In the genomic region with DNA sequence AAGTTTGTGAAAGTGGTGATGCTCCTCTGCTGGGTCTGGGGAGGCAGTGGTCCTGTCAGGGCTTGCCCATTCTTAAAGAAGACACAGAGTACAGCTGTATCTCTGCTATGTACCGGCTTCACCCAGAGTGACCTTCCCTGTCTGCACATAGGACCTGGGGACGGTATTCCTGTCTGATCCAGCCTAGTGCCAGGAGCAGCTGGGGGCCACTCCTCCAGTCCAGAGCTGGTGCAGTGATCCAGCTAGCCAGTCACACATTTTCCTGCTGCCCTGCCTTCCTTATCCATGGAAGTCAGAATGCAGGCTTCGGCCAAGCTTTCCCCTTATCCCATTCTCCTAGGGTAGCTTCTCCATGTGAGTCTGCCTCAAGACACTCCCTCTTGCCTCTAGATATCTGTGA, we compare ENCODE assay signal across 39 mouse cellular contexts. TPM values are rescaled to one million over a fixed set of nuclear protein-coding genes. Genes with fewer than 3 reads are reported as not detected.
DNase-seq lines count a peak whose midpoint lies in the region; ATAC-seq and TF ChIP-seq lines count a peak whose summit lies in the region.
"Had no signal": no experiment of that assay in that cellular context is flagged by ENCODE, and none has a peak within 500 bp of the region (broad histone marks: within the 10 kb centered on the region; RNA-seq: fewer than 3 reads in every experiment).

No protein-coding gene starts in this region.

- H3K27ac ChIP-seq in heart, embryonic 10.5 days = 0 out of 2 replicates have a peak overlapping the region, but pooled peaks have one; percentile 36
- 0 out of 2 replicates have a peak overlapping the region, but pooled peaks have one; percentile 30 for H3K27ac ChIP-seq in lung, embryonic 14.5 days (ENCODE audit: low read depth)
- H3K27ac ChIP-seq in kidney, embryonic 15.5 days = 0 out of 2 replicates have a peak overlapping the region, but pooled peaks have one; percentile 18
- H3K27ac ChIP-seq: embryonic facial prominence, embryonic 13.5 days; hindbrain, embryonic 12.5 days; liver, embryonic 14.5 days; neural tube, embryonic 13.5 days had no signal

- H3K9me3 ChIP-seq in heart, embryonic 10.5 days = no peaks in the 10 kb centered on the region
- H3K9me3 ChIP-seq in lung, embryonic 14.5 days (ENCODE audit: low read depth, low read length) = no peaks in the 10 kb centered on the region
- no peaks in the 10 kb centered on the region for H3K9me3 ChIP-seq in kidney, embryonic 15.5 days (replicated peaks)
- H3K9me3 ChIP-seq: embryonic facial prominence, embryonic 13.5 days; hindbrain, embryonic 12.5 days; midbrain, embryonic 10.5 days; neural tube, embryonic 13.5 days had no signal

- no peak for TF ChIP-seq CTCF in lung, embryonic 14.5 days (IDR thresholded peaks at IDR 0.05; ENCODE audit: low read depth)

- no peak overlapping the region for H3K4me3 ChIP-seq in heart, embryonic 10.5 days
- no peak overlapping the region for H3K4me3 ChIP-seq in lung, embryonic 14.5 days (ENCODE audit: low read depth, low read length)
- H3K4me3 ChIP-seq in kidney, embryonic 15.5 days (replicated peaks) = no peak overlapping the region
- H3K4me3 ChIP-seq: embryonic facial prominence, embryonic 13.5 days; hindbrain, embryonic 12.5 days; midbrain, embryonic 10.5 days; myocyte; neural tube, embryonic 13.5 days had no signal

- 49% methylated on average over 3 of the region's 3 CpGs for WGBS in heart, embryonic 10.5 days
- 65% methylated on average over 3 of the region's 3 CpGs for WGBS in lung, embryonic 14.5 days
- WGBS in kidney, embryonic 15.5 days = 65% methylated on average over 3 of the region's 3 CpGs

- no peak for ATAC-seq in lung, embryonic 14.5 days (ENCODE audit: insufficient read depth)
- ATAC-seq in kidney, embryonic 15.5 days (replicated peaks; ENCODE audit: low FRiP score) = no peak
- ATAC-seq: intestine, embryonic 16.5 days; Patski had no signal

- H3K27me3 ChIP-seq in heart, embryonic 10.5 days (ENCODE audit: insufficient read depth, poor library complexity, severe bottlenecking) = no peaks in the 10 kb centered on the region
- H3K27me3 ChIP-seq in lung, embryonic 14.5 days (ENCODE audit: insufficient read depth, low read length) = no peaks in the 10 kb centered on the region
- H3K27me3 ChIP-seq in kidney, embryonic 15.5 days = no peaks in the 10 kb centered on the region
- H3K27me3 ChIP-seq: embryonic facial prominence, embryonic 13.5 days; hindbrain, embryonic 12.5 days; neural tube, embryonic 13.5 days; Patski had no signal

- H3K36me3 ChIP-seq in heart, embryonic 10.5 days = no peaks in the 10 kb centered on the region
- no peaks in the 10 kb centered on the region for H3K36me3 ChIP-seq in lung, embryonic 14.5 days (ENCODE audit: insufficient read depth)
- H3K36me3 ChIP-seq in kidney, embryonic 15.5 days = no peaks in the 10 kb centered on the region
- H3K36me3 ChIP-seq: embryonic facial prominence, embryonic 13.5 days; hindbrain, embryonic 12.5 days; midbrain, embryonic 10.5 days; neural tube, embryonic 13.5 days had no signal

- peaks cover 10% of the 10 kb centered on the region for H3K4me1 ChIP-seq in heart, embryonic 10.5 days
- 0 out of 2 replicates have a peak, but pooled peaks cover 4% of the 10 kb centered on the region for H3K4me1 ChIP-seq in lung, embryonic 14.5 days (ENCODE audit: insufficient read depth)
- peaks cover 11% of the 10 kb centered on the region; the same call in 1 of the 2 replicates for H3K4me1 ChIP-seq in kidney, embryonic 15.5 days

- H3K9ac ChIP-seq in lung, embryonic 14.5 days = no peak overlapping the region
- H3K9ac ChIP-seq in kidney, embryonic 15.5 days = no peak overlapping the region
- H3K9ac ChIP-seq: embryonic facial prominence, embryonic 13.5 days; forebrain, postnatal 0 days; hindbrain, embryonic 12.5 days; liver, embryonic 14.5 days; neural tube, embryonic 13.5 days had no signal

- H3K4me2 ChIP-seq in lung, embryonic 14.5 days = no peak overlapping the region
- no peak overlapping the region for H3K4me2 ChIP-seq in kidney, embryonic 15.5 days
- H3K4me2 ChIP-seq: embryonic facial prominence, embryonic 13.5 days; hindbrain, embryonic 12.5 days; neural tube, embryonic 13.5 days had no signal

- no peak for DNase-seq in heart, embryonic 10.5 days (ENCODE audit: low spot score)
- DNase-seq in heart, adult 18-20 months = no peak
- no peak for DNase-seq in lung, embryonic 14.5 days
- no peak for DNase-seq in lung, postnatal 14 days
- no peak for DNase-seq in right cerebral cortex, postnatal 4 days
- DNase-seq in retina, postnatal 1 day = no peak
- DNase-seq: adrenal gland, postnatal 14 days; cerebellum, adult 11 months; cerebellum, adult 9-10 months; cerebellum, postnatal 36 days; embryo, embryonic 11 days; forebrain, postnatal 0 days; layer of hippocampus, adult 9-11 months; liver; lung, adult 2 months; right cerebral cortex, postnatal 25 days; spleen, adult 18-20 months; thymus, postnatal 25 days had no signal

RNA-seq across cellular contexts. Expression of gene Spp2, which starts 49.0 kb away (rescaled TPM):
- polyA plus RNA-seq in heart, embryonic 10.5 days (2016; fragmentation: Nextera tagmentation; extraction: Ambion mirVana) = 0.28 and 7.4 TPM in 2 replicates
- not detected for total RNA-seq in heart, adult 18-20 months (2021)
- 0.37 TPM in 1 of 2 replicates, not detected in the other for polyA plus RNA-seq in lung, embryonic 14.5 days (2014; fragmentation: Nextera tagmentation; extraction: Ambion mirVana)
- polyA plus RNA-seq in kidney, embryonic 15.5 days (2015; fragmentation: Nextera tagmentation; extraction: Ambion mirVana) = 56.5 and 62.0 TPM in 2 replicates
- total RNA-seq: gastrocnemius, adult 8-10 months; heart, adult 8-10 months; heart, postnatal 25 days; left cerebral cortex, postnatal 14 days; megakaryocyte progenitor cell, adult 5-6 weeks; MEL had no signal
- polyA plus RNA-seq: embryonic facial prominence, embryonic 13.5 days; forebrain, embryonic 11.5 days; heart, embryonic 14.5 days; hindbrain, embryonic 12.5 days; limb, embryonic 11.5 days; midbrain, embryonic 10.5 days; myocyte had no signal

RNA-seq across cellular contexts. Expression of gene Glrp1, which starts 54.1 kb away (rescaled TPM):
- polyA plus RNA-seq in heart, embryonic 10.5 days (2016; fragmentation: Nextera tagmentation; extraction: Ambion mirVana) = 0.10 TPM in 1 of 2 replicates, not detected in the other
- total RNA-seq in heart, adult 18-20 months (2021) = under 1 TPM in 1 of 2 experiments, not detected in 1; 0.17 TPM
- polyA plus RNA-seq in lung, embryonic 14.5 days (2014; fragmentation: Nextera tagmentation; extraction: Ambion mirVana) = 0.27 and 0.38 TPM in 2 replicates
- polyA plus RNA-seq in kidney, embryonic 15.5 days (2015; fragmentation: Nextera tagmentation; extraction: Ambion mirVana) = not detected in 2 replicates
- total RNA-seq: adrenal gland, postnatal 14 days; gastrocnemius, adult 8-10 months; gastrocnemius, postnatal 4 days; heart, postnatal 25 days; left cerebral cortex, postnatal 14 days; MEL; midbrain, postnatal 0 days had no signal
- polyA plus RNA-seq: embryonic facial prominence, embryonic 13.5 days; forebrain, embryonic 11.5 days; hindbrain, embryonic 12.5 days; intestine, embryonic 16.5 days; large intestine, adult 2 months; limb, embryonic 11.5 days; midbrain, embryonic 10.5 days; neural tube, embryonic 13.5 days; Patski had no signal
